Comparison of ENCODE assay signal across 8 mouse cellular contexts in the genomic region with DNA sequence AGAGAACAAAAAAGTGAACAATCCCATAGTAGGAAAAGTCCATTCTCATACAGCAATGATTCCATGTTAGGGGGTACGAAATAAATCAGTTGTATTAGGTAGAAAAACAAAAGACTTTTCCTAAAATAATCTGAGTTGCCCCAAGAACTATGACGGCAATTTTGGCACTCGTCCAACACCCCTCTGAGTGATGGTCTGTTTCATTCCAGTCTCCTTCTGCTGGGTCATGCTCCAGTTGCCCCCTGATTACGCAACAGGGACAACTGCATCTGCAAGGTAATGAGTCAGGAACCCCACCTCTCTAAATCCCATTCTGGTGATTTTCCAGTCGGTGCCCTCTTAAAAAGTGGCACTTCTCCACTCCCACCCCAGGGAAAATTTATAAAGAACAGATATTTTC. TPM values are rescaled to one million over a fixed set of nuclear protein-coding genes. Genes with fewer than 3 reads are reported as not detected.
DNase-seq lines count a peak whose midpoint lies in the region; ATAC-seq lines count a peak whose summit lies in the region.

No protein-coding gene starts in this region.

- peak; percentile 64 for DNase-seq in left cerebral cortex, postnatal 4 days
- DNase-seq in left cerebral cortex, postnatal 25 days (ENCODE audit: low spot score in 2 of 2), result no peak
- DNase-seq in T-cell, adult 2 months (ENCODE audit: low spot score), result peak; percentile 11
- peak; percentile 13 for DNase-seq in mesoderm, embryonic 11.5 days (ENCODE audit: low read depth, low spot score)
- no peak for DNase-seq in urinary bladder, postnatal 4 days (ENCODE audit: low spot score in 2 of 2)
- no peak for DNase-seq in layer of hippocampus, adult 8-10 months (ENCODE audit: low spot score in 2 of 2)

- H3K9ac ChIP-seq in kidney, embryonic 15.5 days, result no peak overlapping the region

- peaks cover 20% of the 10 kb centered on the region for H3K4me1 ChIP-seq in kidney, embryonic 15.5 days

- 50% methylated on average over 5 of the region's 5 CpGs for WGBS in kidney, embryonic 15.5 days

- intact Hi-C loops in left cerebral cortex, postnatal 4 days (cut with DNase I), result no loop called here
- intact Hi-C loops in left cerebral cortex, postnatal 25 days (cut with DNase I), result no loop called here

- no peaks in the 10 kb centered on the region for H3K36me3 ChIP-seq in kidney, embryonic 15.5 days

- 0 out of 2 replicates have a peak, but pooled peaks cover 3% of the 10 kb centered on the region for H3K9me3 ChIP-seq in kidney, embryonic 15.5 days (replicated peaks)

- H3K27me3 ChIP-seq in kidney, embryonic 15.5 days, result no peaks in the 10 kb centered on the region

- no peak overlapping the region for H3K27ac ChIP-seq in kidney, embryonic 15.5 days

- H3K4me2 ChIP-seq in kidney, embryonic 15.5 days, result peak overlapping the region; percentile 89

- ATAC-seq in granulocyte monocyte progenitor cell, adult 5-6 weeks (replicated peaks; ENCODE audit: poor library complexity, severe bottlenecking), result peak; percentile 41
- ATAC-seq in kidney, embryonic 15.5 days (replicated peaks; ENCODE audit: low FRiP score), result no peak

- peak overlapping the region; percentile 77 for H3K4me3 ChIP-seq in kidney, embryonic 15.5 days (replicated peaks)

RNA-seq across cellular contexts. Expression of gene Akr1b3, which starts 0.9 kb away (rescaled TPM):
- 10 to 100 TPM; 56.1 to 59.4 TPM for total RNA-seq in left cerebral cortex, postnatal 4 days (2021)
- 10 to 100 TPM; 42.2 to 45.5 TPM for total RNA-seq in left cerebral cortex, postnatal 25 days (2021)
- total RNA-seq in granulocyte monocyte progenitor cell, adult 5-6 weeks (2014; fragmentation: Nextera tagmentation), result 276 and 347 TPM in 2 replicates
- 156 and 169 TPM in 2 replicates for total RNA-seq in granulocyte monocyte progenitor cell, adult 5-6 weeks (2017)
- polyA plus RNA-seq in kidney, embryonic 15.5 days (2015; fragmentation: Nextera tagmentation; extraction: Ambion mirVana), result 184 and 190 TPM in 2 replicates
- 10 to 100 TPM; 44.6 to 55.6 (median 48.9) TPM for total RNA-seq in layer of hippocampus, adult 8-10 months (2022)

RNA-seq across cellular contexts. Expression of gene Akr1b8, which starts 35.7 kb away (rescaled TPM):
- 1 to 10 TPM in 1 of 2 experiments, under 1 TPM in 1; 0.28 to 1.2 TPM for total RNA-seq in left cerebral cortex, postnatal 4 days (2021)
- under 1 TPM; 0.62 to 0.69 TPM for total RNA-seq in left cerebral cortex, postnatal 25 days (2021)
- not detected in 2 replicates for total RNA-seq in granulocyte monocyte progenitor cell, adult 5-6 weeks (2014; fragmentation: Nextera tagmentation)
- total RNA-seq in granulocyte monocyte progenitor cell, adult 5-6 weeks (2017), result not detected in 2 replicates
- polyA plus RNA-seq in kidney, embryonic 15.5 days (2015; fragmentation: Nextera tagmentation; extraction: Ambion mirVana), result 13.2 and 13.9 TPM in 2 replicates
- total RNA-seq in layer of hippocampus, adult 8-10 months (2022), result 1 to 10 TPM in 2 of 4 experiments, under 1 TPM in 2; 0.35 to 3.3 (median 1.4) TPM

Comparison
In these comparisons a context has a peak if more than half of its experiments do, and no peak if none do; other contexts are left out.
1. DNase-seq: peak in left cerebral cortex, postnatal 4 days (single experiment), T-cell, adult 2 months (single experiment) and mesoderm, embryonic 11.5 days (single experiment); none in left cerebral cortex, postnatal 25 days (0 of 2), urinary bladder, postnatal 4 days (0 of 2) and layer of hippocampus, adult 8-10 months (0 of 2).